Mouse (Mus musculus) CD4-positive naive resting alpha-beta T cell, adult 57 days (primary cell): ENCODE measurements around the gene Ankrd2. TPM values are rescaled to one million over a fixed set of nuclear protein-coding genes. Genes with fewer than 3 reads are reported as not detected.

ENCODE experiments used
- total RNA-seq: library from RNA; stranded (reverse); gene quantifications from one replicate; pipeline ENCODE4 v1.2.4, GENCODE M21; 2023

Ankrd2 gene
- not detected for total RNA-seq

GRCm38 (mm10) chr19:42035456-42036248 is at the start of gene Ankrd2:
Gene Ankrd2 (plus strand): TSS chr19:42036000.

DNA sequence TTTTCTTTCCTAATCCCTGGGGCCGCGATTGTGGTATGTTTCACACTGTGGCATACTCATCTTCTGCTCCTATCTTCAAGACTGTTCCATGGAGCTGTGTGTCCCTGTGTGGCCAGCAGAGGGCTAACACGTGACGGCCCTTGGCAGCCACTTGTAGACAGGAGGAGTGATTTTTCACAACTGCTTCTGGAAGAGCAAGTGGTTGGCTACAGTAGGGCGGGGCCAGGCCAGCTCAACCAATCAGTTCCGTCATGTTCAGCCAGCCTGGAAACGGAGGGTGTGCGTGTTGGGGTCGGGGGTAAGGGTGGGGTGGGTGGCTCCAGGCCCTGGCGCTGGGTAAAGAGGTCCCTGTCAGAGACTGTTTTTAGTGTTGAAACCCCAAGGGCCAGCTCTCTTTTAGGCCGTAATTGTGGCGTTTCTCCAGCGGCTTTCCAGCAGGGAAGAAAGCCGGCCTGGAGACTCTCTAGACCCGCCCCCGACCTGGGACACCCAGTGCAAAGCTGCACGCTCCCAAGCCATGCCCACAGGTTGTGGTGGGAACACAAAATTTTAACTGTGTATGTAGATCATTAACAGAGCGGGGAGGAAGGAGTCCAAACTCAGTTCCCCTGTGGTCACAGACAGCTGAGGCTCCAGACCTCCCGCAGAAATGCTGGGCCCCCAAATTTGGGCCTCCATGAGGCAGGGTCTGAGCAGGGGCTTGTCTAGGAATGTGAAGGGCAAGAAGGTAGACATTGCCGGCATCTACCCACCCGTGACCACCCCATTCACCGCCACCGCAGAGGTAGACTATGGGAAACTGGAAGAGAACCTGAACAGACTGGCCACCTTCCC is 9.7 kb downstream of the Ankrd2 start, which contains the start of gene Hoga1:
Hoga1 (plus strand) TSS at position 342 of the 834 bp plus-strand sequence.

GRCm38 (mm10) chr19:42051948-42052347 is 16.1 kb downstream of the Ankrd2 start, which contains the start of gene 4933411K16Rik:
Gene 4933411K16Rik (plus strand): TSS chr19:42052248.

GRCm38 (mm10) chr19:42086166-42086565 is 50.4 kb downstream of the Ankrd2 start, which contains the start of gene Morn4:
Gene Morn4 (minus strand): TSS chr19:42086357.

GRCm38 (mm10) chr19:42089748-42090595 is 54.2 kb downstream of the Ankrd2 start, which contains the start of gene Pi4k2a:
Gene Pi4k2a (plus strand): TSS chr19:42090470.

Other genes starting within 250 kb of the Ankrd2 start
- gene Arhgap19, start 234.0 kb upstream of the Ankrd2 start, total RNA-seq: 2.7 TPM
- gene Frat1, start 206.0 kb upstream of the Ankrd2 start, total RNA-seq: 72.4 TPM
- gene Frat2, start 187.9 kb upstream of the Ankrd2 start, total RNA-seq: 138 TPM
- gene Rrp12, start 139.8 kb upstream of the Ankrd2 start, total RNA-seq: 29.6 TPM
- 50.5 TPM for gene Pgam1, start 124.1 kb upstream of the Ankrd2 start, total RNA-seq
- gene Exosc1, start 102.6 kb upstream of the Ankrd2 start, total RNA-seq: 46.8 TPM
- 37.5 TPM for gene Zdhhc16, start 102.5 kb upstream of the Ankrd2 start, total RNA-seq
- gene Mms19, start 54.8 kb upstream of the Ankrd2 start, total RNA-seq: 135 TPM
- gene Ubtd1, start 54.2 kb upstream of the Ankrd2 start, total RNA-seq: 7.4 TPM
- not detected for gene Hoga1, start 9.6 kb downstream of the Ankrd2 start, total RNA-seq
- not detected for gene 4933411K16Rik, start 16.2 kb downstream of the Ankrd2 start, total RNA-seq
- 0.41 TPM for gene Morn4, start 50.4 kb downstream of the Ankrd2 start, total RNA-seq
- gene Pi4k2a, start 54.5 kb downstream of the Ankrd2 start, total RNA-seq: 51.7 TPM
- gene Avpi1, start 93.1 kb downstream of the Ankrd2 start, total RNA-seq: 7.4 TPM
- 10.8 TPM for gene Marveld1, start 111.4 kb downstream of the Ankrd2 start, total RNA-seq
- 68.8 TPM for gene Zfyve27, start 128.0 kb downstream of the Ankrd2 start, total RNA-seq
- not detected for gene Sfrp5, start 166.3 kb downstream of the Ankrd2 start, total RNA-seq
- not detected for gene Golga7b, start 211.6 kb downstream of the Ankrd2 start, total RNA-seq